Mouse (Mus musculus) stomach, postnatal 0 days (tissue): ENCODE results near the gene Lrrc8c.

ENCODE experiments used
- CTCF ChIP-seq: IDR thresholded peaks from 2 replicates; pipeline ENCODE4 v1.5.1; 2016; ENCODE audit warnings: antibody characterized with exemption, low read depth, mild to moderate bottlenecking, moderate library complexity
- EP300 ChIP-seq: optimal IDR thresholded peaks from 2 replicates; pipeline ENCODE3; 2016; ENCODE audit warnings: antibody characterized with exemption

DNA sequence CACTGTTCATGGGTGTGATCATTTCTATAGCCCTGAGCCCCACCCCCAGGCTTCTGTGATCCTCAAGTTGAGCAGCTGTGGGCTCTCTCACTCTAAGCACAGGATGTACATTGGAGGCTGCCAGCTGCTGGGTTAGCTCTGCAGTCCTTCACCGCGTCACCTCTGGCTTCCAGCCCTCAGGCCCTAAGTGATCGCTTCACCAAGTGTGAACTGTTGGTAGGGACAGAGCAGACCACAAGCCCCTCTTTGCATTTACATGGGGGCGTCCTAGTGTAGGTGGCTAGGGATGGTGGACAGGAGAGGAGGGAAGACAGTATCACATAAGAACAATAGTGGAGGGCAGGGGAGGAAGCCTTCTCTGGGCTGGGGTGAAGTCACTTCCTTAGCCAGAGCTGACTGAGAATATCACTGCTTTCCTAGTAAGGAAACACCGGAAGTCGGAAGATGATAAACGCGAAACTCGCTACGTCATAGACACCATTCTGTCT lies 130.4 kb downstream of the Lrrc8c start:
- no peak for TF ChIP-seq CTCF
- TF ChIP-seq EP300 = no peak
